Mouse (Mus musculus) layer of hippocampus, adult 9-11 months (tissue): Measurements from ENCODE around the gene 4931422A03Rik.
"Not testable (repeated sequence)": the region's sequence is repeated elsewhere in the genome, so short reads cannot be mapped to it uniquely, and the experiment has no call there.

Source experiments
- DNase-seq: peaks from one replicate; pipeline ENCODE4 v3.0.0; 2022

4931422A03Rik gene

DNA sequence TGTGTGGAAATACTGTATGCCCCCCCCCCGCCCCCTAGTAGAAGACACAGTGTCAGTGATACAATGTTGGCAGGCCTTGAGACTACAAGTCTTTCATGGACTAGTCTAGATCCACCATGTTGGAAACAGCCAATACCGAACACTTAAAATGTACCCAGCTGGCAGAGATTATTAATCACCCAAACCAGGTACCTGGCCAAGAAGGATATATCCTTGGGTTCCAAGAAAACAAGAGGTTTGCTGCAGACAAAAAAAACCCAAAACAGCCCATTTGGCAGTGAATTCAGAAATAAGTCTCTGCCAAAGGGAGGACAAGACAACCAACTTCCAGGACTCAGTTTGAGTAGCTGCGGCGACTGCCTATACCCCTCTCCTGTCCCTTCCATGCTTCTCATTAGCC is 3.5 kb downstream of the 4931422A03Rik start:
- no peak for DNase-seq

DNA sequence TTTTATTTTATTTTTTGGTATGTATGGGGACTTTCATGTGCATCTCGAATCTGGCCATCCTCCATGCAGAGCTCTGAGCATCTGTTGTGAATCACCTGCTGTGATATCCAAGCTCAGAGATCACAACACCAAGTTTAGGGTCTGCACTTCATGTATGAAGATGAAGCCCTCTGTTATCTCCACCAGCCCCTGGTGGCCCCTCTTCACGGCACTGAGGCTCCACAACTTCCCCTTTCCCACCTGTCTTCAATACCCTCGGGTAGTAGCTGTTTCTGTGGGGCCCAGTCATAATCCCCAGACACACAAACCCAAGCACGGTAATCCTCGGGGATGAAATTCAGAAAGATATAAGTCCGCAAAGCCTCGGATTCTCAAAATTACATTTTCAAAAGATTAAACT is 5.1 kb downstream of the 4931422A03Rik start:
- no peak for DNase-seq

DNA sequence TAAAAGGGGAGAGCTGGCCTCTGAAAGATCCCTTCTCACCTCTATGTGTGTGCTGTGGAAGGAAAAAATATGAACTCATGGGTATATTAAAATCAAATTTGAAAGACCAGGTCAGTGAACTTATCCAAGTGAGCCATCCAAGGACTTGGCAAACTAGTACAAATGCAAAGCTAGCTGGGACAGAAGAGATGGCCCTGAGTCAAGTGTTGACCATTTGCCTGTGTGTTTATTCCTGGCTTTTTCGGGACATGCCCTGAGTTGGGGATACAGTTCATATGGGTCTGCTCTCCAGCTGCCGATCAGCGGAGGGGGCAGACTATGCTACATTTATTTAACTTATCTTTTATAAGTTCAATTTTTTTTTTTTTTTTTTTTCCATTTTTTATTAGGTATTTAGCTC is 19.3 kb downstream of the 4931422A03Rik start:
- not testable (repeated sequence) for DNase-seq

DNA sequence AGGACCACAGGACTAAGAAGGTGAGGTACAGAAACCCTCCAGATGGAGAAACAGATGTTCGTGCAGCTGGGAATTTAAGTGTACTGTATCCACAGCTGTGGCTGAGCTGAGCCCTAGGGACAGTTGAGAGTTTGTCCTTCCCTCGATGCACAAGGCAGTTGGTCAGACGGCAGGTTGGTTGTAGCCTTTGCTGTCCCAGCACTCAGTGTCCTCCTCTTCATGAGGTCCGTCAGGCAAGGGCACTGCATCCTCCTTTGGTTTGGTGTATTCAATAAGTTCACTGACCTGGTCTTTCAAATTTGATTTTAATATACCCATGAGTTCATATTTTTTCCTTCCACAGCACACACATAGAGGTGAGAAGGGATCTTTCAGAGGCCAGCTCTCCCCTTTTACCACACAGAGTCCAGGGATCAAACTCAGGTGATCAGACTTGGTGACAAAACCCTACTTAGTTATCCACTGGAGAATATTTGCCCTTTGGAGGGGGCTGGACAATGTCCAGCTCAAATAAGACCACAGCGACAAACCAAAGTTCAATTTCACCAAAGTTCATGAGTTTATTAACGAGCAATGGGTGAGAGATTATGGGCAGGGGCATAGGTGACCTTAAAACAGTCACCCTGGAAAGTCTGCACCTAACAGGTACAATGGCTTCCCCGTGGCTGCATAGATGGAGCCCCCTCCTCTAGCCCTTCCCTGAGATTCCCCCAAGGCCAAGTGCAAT is 20.2 kb downstream of the 4931422A03Rik start:
- DNase-seq = no peak

DNA sequence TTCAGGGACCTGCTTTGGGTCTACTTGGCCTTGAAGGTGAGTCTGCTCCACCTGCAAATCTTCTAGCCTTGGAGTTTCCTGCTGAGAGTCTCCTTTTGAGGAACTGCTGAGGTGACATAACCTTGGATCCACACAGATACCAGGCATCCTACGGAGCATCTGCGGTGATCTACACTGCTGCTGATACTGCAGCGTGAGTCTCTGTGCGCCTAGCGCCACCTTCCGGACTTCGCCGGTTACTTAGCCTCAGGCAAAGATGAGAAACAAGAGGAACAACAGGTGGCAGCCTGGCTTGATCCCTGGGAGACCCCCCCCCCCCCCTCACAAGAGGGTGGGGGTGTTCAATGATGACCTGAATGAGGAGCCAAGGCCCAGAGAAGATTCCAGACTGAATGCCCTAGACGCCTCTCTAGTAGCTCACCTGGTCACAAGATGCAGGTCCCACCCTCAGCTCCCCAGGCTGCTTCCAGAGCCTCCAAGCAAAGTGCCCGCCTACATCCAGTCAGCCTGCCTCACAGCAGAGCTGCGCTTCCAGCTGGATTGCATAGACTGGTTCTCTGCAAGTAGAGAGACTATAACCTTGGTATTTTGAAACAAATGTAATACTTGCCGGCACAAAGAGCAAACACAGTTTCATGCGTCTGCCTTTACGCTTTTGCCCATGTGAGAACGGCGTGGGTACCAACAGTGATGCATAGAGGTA is 25.3 kb downstream of the 4931422A03Rik start:
- peak; percentile 70 for DNase-seq

DNA sequence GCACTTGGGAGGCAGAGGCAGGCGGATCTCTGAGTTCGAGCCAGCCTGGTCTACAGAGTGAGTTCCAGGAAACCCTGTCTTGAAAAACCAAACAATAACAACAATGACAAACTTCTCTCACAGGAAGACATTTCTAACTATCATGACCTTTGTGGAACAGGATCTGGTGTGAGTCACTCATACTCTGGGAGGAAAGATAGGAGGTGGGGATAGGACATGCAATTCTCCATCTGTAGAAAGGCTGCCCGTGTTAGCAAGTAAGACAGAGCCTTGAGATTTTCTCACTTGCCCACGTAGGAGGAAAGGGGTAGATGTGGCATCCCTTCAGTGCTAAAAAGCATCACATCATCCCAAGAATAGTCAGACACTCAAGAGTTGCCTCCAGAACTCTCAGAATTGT is 26.3 kb downstream of the 4931422A03Rik start:
- no peak for DNase-seq

DNA sequence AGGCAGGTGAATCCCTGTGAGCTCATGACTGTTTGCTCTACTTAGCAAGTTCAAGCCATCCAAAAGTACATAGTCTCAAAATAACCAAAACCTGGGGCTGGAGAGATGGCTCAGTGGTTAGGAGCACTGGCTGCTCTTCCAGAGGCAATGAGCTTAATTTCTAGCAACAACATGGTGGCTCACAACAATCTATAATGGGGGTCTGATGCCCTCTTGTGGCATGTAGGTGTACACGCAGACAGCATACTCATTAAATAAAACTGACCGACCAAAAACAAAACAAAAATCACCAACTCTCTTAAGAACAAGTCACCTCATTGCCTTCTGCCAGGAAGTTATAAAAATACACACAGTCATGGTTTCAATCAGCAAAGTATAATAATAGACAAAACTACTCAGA is 27.1 kb downstream of the 4931422A03Rik start:
- DNase-seq = no peak

DNA sequence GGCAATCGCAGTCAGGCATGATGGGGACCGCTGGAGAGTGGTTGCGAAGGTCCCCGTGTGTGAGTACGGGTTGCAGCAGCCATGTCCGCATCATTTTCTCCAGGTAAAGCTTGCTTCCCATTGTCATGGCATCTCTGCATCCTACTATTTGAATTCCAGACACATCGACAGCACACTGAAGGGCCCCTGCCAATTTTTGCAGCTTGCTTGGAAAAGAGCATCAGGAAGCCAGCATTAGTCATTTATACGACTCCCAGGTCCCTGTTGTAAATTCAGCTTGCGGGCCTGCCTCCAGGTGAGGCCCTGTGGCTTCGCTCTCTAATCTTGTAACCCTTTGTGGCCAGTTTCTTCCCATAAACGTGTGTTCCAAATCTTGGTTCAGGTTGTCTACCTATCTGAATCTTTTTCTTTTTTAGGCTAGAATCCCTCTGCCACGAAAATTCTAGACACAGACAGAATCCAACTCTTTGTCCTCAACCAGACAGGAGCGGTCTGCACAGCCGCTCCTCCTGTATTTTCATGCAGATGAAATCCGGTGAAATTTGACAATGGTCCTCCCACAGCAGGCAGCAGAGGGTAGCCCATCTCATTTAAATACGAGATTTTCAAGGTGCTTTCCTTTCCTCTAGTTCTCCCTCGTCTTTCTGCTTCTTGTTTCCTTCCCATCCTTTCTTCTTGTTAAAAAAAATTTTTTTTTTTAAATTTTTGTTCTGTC is 35.4 kb downstream of the 4931422A03Rik start:
- peak; percentile 31 for DNase-seq

DNA sequence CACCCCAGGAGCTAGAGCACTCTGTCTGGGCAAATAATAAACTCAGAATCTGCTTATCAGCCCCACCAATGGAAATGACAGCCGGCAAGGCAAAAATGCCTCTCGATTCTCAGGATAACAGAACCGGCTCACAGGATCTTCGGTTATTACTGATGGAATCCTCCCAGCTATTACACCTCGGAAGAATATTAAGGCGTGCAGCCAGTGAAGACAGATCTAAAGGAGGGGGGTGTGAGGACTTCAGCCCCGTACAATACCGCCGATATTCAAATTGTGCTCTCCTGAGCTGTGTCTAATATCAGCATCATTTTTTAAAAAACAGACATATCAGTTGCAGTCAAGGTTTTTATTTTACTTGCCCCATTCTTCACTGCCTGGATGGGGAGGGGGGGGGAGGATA is 36.0 kb downstream of the 4931422A03Rik start:
- DNase-seq = no peak

DNA sequence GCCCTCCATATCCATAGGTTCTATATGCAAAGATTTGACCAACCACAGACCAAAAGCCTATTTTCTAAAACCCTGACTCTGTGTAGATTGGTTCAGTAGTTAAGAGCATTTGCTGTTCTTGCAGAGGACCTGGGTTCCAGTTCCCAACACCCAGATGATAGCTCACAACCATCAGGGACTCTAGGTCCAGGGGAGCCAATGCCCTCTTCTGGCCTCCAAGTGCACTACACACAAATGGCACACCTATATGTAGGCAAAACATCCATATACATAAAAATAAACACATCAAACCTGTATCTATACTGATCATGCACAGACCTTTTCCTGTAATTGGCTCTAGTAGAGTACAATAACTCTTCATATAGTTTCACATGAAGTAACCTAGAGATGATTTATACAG is 36.9 kb downstream of the 4931422A03Rik start:
- DNase-seq = no peak

DNA sequence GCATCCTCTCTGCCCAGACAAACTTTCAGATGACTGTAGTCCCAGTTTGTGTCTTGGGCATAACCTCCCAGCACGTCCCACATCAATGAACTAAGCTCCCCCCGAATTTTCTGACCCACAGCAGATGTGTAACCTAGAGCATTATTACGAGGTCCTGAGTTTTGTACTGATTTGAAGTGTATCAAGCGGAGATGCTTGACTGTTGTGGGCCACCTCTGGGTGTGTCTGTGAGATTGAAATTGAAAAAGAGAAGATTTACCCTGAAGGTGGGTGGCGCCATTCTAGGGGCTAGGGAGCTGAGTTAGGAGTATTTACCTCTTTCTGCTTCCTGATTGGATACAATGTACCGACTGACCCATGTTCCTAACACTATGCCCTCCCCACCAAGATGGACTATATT is 38.4 kb downstream of the 4931422A03Rik start:
- no peak for DNase-seq

DNA sequence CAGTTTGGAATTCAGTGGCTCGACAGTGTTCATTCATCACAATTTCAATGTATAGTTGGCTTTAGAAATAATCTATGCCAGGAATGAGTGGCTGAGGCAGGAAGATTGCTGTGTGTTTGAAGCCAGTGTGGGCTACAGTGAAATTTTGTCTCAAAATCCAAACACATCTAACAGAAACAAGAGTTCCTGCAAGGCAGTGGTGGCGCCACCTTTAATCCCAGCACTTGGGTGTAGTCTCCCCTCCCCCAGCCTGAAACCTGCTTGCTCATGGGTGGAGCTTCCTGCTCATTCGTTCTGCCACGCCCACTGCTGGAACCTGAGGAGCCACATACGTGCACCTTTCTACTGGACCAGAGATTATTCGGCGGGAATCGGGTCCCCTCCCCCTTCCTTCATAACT is 40.6 kb downstream of the 4931422A03Rik start:
- not testable (repeated sequence) for DNase-seq

DNA sequence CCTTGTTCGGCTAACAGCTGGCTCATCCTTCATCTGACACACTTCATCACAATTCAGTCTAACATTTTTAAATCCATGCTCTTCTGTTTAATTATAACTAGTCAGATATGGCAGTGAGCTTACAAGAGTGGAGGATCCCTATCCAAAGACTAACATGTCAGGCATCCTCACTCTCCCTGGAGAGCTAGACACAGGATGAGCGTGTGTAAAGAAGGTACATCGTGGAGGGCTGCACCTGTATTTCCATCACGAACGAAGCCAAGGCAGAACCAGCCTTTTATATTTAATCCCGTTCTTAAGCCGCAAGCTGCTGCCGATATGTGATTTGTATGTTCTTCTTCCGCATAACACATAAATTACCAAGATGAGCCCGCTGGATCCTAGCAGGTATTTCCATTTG is 45.0 kb downstream of the 4931422A03Rik start:
- no peak for DNase-seq

DNA sequence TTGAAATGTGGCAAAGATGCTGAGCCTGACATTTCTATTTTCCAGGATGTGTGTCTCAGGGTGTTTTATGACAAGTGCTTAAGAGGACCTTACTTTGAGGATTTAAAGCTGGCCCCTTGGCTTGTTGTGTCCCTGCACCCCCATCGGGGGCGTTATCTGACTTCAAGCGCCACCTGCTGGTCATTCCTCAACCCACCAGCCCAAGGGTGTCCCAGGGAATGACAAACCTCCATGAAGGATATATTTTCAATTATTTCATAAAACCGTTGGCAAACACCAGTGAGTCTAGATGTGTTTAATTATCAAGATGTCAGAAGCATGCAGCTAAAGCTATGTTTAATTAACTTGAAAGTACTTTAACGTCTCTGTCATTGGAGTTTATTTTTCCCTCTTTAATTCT is 45.9 kb downstream of the 4931422A03Rik start:
- peak; percentile 29 for DNase-seq

DNA sequence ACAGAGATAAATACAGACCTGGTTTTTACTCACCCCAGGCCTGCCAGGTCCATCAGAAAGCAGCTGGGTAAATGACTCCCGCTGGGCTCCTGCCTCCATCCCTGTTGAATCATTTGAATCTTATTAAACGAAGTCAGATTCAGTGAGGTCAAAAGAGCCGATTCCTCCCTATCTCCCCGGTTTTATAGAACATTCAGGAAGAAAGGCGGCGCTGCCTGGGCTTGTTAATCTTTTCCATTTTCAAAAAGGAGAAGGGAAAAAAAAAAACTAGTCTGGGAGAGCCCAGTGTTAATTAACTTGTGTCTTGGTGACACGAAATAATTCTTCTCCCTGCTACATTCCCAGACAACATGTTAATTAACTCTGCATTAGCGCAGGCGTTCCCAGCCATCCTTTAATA is 50.4 kb downstream of the 4931422A03Rik start:
- no peak for DNase-seq

DNA sequence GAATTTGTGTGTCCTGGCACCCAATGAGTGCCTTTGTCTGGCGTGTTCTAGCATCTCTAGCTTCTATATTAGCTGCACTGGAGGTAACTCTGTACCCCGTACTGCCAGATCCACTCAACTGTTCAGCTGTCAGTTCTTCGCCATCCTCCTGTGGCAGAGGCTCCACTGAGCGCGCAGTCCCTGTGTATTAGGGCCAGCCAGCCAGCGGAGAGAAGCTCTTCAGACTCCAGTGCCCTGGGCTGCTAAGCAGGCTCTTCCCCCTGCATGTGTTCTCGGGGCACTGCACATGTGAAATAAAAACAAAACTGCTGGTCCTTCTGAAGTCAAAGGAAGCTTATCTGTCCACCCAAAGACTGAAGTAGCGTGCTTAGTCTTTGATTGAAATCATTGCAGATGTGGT is 50.9 kb downstream of the 4931422A03Rik start:
- DNase-seq = no peak

DNA sequence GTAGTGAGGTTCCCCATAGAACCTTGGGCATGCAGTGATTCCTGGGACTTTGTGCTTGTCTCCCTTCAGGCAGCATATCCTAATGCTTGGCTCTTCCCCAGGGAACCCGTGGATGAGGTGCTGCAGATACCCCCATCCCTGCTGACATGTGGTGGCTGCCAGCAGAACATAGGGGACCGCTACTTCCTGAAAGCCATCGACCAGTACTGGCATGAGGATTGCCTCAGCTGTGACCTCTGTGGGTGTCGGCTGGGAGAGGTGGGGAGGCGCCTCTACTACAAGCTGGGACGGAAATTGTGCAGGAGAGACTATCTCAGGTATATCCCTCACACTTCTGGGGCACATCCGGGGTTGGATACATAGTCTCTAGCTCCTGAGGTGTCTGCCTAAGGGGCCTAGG is 52.3 kb downstream of the 4931422A03Rik start:
- DNase-seq = no peak

DNA sequence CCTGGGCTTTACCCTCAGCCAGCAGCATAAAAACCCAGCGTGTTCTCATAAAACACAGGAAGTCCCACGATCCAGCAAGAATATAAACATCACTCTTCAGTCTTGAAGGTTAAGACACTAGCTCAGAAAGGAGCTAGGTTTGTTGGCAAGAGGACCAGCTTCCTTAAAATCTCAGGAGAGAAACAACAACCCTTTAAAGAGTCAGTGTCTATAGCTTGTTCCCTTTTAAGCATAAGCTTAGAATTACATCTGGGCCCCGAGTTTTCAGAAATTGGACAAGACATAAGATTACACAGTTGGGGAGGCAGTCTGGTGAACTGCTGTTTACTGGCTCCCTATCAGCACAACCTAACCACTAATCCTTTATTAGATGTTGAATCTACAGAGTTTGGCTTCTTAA is 56.3 kb downstream of the 4931422A03Rik start:
- no peak for DNase-seq

DNA sequence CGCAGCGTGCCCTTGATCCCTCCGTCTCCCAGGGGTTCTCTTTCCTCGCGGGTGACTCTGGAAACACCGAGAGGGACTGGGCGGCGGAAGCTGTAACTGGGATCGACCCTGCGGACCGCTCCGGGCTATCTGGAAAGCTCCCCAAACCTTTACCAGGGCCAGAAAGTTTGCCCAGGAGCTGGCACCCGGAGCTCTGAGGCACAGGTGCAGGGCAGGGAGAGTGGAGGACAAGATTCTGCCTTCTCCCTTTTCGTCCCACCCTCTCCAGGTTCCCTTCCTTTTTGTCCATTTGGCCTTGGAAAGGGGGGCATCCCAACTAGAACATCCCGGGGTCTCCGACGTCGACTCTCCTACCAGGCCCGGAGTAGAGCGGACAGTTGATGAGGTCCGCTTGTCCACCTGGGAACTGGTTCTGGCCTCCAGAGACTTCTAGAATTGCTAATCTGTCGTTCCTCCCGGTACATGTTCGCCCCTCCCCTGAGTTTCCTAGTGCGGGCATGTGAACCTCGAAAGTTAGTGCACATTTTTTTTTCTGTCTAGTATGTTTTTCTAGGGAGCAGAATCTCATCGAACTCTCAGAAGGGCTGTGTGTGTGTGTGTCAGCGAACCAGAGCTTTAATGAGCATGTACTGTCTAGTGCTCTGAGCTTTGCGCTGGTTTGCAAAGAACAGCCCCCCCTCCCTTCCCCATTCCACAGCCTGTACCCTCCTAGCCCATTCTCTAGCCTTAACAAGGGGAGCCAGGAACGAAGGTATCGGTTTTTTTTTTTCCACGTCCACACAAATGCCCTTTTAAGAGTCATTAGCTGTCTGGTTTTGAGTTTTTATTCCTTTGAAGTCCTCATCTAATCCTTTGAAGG is 57.1 kb downstream of the 4931422A03Rik start:
- no peak for DNase-seq

DNA sequence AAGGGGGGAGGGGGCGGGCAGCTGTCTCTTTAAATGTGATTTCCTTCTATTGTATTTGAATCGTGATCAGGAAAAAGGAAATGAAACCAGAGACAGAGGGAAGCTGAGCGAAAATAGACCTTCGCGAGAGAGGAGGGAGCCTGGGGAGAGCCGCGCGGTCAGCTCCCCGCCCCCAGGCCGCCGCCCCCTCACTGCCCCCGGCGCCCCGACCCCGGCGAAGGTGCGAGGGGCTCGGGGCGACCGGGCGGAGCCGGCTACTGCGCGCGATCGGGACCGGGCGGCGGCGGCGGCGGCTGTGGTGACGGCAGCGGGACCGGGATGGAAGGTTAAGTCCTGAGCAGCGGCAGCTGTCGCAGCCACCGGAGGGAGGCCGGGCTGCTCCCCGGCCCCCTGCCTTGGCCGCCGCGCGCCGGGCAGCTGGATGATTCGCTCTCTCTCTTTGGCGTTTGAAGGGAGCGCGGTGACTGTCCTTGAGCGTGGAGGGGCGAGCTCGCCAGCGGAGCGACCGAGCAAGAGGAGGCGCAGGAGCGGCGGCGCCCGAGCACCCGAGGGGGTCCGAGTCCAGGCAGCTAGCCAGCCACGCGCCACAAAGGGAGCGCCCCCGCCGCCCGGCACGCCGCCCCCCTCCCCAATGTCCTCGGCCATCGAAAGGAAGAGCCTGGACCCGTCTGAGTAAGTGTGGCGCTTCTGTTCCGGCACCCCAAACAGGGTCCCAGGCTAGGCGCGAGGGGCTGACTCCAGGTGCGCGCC is 57.9 kb downstream of the 4931422A03Rik start:
- DNase-seq = peak; percentile 26

DNA sequence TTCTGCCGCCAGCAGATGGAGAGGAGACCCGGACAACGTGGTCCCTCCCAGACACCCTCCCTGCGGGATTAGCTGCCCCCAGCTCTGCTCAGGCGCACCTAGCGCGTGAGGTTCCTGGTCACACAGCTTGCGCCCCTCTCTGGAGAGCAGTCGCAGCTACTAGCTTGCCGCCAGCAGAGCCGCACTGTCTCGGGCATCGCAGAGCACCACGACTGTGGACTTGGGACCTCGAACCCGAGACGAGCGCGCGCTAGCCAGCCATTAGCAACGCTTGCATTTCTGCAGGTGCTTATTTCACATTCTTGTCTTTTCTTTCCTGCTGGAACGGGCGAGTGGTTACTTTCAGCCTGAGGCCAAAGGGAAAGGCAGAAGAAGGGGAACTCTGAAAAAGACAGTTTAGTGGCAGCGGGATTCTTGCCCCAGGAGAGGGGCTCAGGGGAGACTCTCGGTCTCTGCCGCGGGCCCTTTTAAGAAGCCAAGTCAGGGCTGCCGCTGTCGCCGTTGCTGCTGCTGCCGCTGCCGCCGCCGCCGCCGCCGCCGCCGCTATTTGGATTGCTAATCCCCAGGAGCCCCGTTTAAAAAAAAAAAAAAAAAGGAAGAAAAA is 58.6 kb downstream of the 4931422A03Rik start:
- peak; percentile 62 for DNase-seq

DNA sequence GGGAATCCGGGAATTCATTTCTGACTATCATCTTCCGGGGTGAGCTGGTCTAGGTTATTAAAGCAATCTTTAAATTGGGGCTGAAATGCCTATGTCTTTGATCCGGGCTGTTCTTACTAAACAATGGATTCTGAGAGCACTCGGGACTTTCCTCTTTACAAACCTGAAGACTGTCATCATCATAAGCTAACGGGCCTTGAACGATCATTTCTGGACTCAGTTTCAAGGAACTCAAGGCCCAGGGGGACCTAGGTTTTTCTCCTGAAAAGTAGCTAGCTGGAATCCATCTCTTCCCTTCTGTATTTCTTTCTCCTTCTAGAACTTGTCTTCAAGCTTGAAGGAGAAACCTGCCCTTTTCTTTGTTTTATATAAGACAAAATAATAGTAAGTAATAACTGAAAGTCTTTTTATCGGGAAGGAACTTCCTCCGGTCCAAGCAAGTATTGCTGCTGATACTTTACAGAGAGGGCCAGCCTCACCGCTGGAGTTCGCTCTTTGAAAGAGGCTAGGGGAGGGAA is 59.2 kb downstream of the 4931422A03Rik start:
- no peak for DNase-seq
